Mouse (Mus musculus): Measurements from ENCODE around the gene Rrad. TPM values are rescaled to one million over a fixed set of nuclear protein-coding genes. Genes with fewer than 3 reads are reported as not detected.
A peak's percentile ranks its signal among the peaks of the same experiment; 100 is the strongest.
"Not testable (repeated sequence)": the region's sequence is repeated elsewhere in the genome, so short reads cannot be mapped to it uniquely, and the experiment has no call there.

Rrad gene
- polyA plus RNA-seq (2015; fragmentation: Nextera tagmentation; extraction: Ambion mirVana): 3.0 and 3.9 TPM in 2 replicates

DNA sequence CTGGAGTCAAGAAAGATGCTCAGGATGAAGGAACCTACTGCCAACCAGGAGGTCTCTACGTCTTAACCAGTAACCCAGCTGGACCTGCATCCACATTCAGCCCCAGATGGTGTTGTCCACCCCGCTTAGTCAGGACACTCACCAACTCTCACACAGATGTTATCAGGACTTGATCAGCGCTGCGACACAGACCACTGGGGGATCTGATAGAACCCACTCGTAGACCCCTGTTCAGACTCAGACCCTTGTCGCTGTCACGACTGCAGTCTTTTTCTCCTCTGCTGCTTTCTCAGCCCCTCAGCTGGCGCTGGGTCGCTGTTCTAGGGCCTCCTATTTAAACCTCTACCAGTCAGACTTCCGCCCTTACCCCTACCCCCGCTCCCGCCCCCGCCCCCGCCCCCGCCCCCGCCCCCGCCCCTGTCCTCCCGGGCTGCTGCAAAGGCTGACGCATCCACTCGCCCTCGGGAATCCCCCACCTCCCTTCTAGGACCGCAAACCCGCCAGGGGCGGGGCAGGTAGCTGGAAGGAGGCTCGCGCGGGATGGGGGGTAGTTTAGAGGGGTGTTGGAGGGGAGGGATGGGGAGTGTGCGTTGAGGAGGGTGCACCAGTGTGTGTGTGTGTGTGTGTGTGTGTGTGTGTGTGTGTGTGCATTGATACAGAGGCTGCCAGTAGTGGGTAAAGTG is at the start of gene Rrad:
Gene Rrad (minus strand): TSS at position 347 of the 683 bp plus-strand sequence.
- peaks cover 14% of the 10 kb centered on the region for H3K4me1 ChIP-seq (replicated peaks)
- ATAC-seq (ENCODE audit: low FRiP score, low read depth): no peak; the same call in 1 of the 2 replicates
- no peak within 1 kb of the TSS for H3K27ac ChIP-seq (replicated peaks)
- WGBS: under 1% methylated on average over 26 of the region's 28 CpGs
- H3K27me3 ChIP-seq: peaks cover 7% of the 10 kb centered on the region
- H3K4me2 ChIP-seq: peak within 1 kb of the TSS; percentile 59
- peak within 1 kb of the TSS; percentile 27; the same call in 1 of the 2 replicates for H3K9ac ChIP-seq
- H3K4me3 ChIP-seq: peak within 1 kb of the TSS; percentile 30
- H3K9me3 ChIP-seq: no peaks in the 10 kb centered on the region
- H3K36me3 ChIP-seq: 0 out of 2 replicates have a peak, but pooled peaks cover 7% of the 10 kb centered on the region

- Histone ChIP-seq H3K4me2 (no peak overlapping the region), H3K27ac (replicated peaks) (no peak overlapping the region), H3K4me1 (replicated peaks) (no peaks in the 10 kb centered on the region), H3K9ac (no peak overlapping the region), H3K36me3 (no peaks in the 10 kb centered on the region), H3K4me3 (no peak overlapping the region), H3K27me3 (0 out of 2 replicates have a peak, but pooled peaks cover 2% of the 10 kb centered on the region), H3K9me3 (no peaks in the 10 kb centered on the region)
- no peak for ATAC-seq (ENCODE audit: low FRiP score, low read depth)
- 84% methylated on average over 4 of the region's 4 CpGs for WGBS
Observed at GRCm38 (mm10) chr8:104655614-104656013, 24.5 kb upstream of the Rrad start.

DNA sequence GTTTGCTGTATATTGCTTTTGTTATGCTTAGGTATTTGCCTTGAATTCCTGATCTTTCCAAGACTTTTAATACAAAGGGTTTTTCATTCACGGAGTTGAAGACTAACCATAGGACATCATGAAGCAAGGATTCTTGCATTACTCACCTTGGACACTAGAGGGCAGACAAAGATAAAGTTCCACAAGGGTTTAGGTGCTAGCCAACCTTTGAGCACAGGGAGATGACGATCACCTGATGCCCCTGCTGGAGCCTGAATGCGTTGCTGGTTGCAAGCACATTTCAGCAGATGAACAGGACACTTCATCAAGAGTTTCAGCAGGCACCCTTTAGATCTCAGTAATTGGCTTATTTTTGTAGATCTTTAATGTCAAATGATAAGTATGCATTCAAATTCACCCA is 23.9 kb upstream of the Rrad start:
- WGBS: 3% methylated on average over 3 of the region's 3 CpGs
- Histone ChIP-seq H3K9me3 (no peaks in the 10 kb centered on the region), H3K36me3 (no peaks in the 10 kb centered on the region)

DNA sequence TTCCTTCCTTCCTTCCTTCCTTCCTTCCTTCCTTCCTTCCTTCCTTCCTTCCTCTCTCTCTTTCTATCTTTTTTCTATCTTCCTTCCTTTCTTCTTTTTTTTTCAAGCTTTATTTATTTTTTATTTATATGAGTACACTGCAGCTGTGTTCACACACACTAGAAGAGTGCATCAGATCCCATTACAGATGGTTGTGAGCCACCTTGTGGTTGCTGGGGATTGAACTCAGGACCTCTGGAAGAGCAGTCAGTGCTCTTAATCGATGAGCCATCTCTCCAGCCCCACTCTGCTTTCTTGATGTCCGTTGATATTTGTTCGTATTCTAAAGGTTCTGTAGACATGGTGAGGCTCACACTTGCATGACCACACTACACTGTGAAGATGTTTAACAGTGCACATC is 13.1 kb upstream of the Rrad start:
- WGBS: 73% methylated on average over 3 of the region's 3 CpGs
- H3K4me2 ChIP-seq; H3K27me3 ChIP-seq; H3K36me3 ChIP-seq; H3K9me3 ChIP-seq; ATAC-seq (ENCODE audit: low FRiP score, low read depth); H3K27ac ChIP-seq (replicated peaks); H3K9ac ChIP-seq; H3K4me3 ChIP-seq: not testable (repeated sequence)
- H3K4me1 ChIP-seq (replicated peaks): peaks cover 22% of the 10 kb centered on the region

More for the DNA sequence above, 23.9 kb upstream of the Rrad start:
- Histone ChIP-seq H3K4me2 (no peak overlapping the region), H3K4me3 (no peak overlapping the region), H3K27me3 (0 out of 2 replicates have a peak, but pooled peaks cover 2% of the 10 kb centered on the region), H3K9ac (no peak overlapping the region), H3K27ac (replicated peaks) (no peak overlapping the region), H3K4me1 (replicated peaks) (no peaks in the 10 kb centered on the region)
- ATAC-seq (ENCODE audit: low FRiP score, low read depth): peak; percentile 84

DNA sequence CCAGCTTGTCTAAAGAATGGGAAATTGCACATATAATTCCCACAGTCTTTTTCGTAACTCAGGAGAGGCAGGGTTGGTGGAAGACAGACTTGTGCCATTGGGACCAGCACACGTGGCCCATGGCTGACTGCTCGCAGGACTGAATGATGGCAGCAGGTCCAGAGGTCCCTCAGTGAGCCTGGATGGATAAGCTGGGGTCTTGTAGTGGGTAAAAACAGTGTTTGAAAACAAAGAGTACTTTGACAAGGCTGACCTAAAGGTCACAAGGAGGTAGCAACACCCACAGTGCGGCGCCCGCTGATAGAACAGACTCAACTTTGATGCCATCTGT is 11.2 kb upstream of the Rrad start:
- Histone ChIP-seq H3K9me3 (no peaks in the 10 kb centered on the region), H3K4me2 (peak overlapping the region; percentile 75), H3K27ac (replicated peaks) (peak overlapping the region; percentile 83), H3K27me3 (no peaks in the 10 kb centered on the region), H3K36me3 (peaks cover 12% of the 10 kb centered on the region; the same call in 1 of the 2 replicates), H3K4me3 (peak overlapping the region; percentile 78), H3K4me1 (replicated peaks) (peaks cover 22% of the 10 kb centered on the region), H3K9ac (peak overlapping the region; percentile 74)
- WGBS: 73% methylated on average over 6 of the region's 6 CpGs
- peak; percentile 7; the same call in 1 of the 2 replicates for ATAC-seq (ENCODE audit: low FRiP score, low read depth)

DNA sequence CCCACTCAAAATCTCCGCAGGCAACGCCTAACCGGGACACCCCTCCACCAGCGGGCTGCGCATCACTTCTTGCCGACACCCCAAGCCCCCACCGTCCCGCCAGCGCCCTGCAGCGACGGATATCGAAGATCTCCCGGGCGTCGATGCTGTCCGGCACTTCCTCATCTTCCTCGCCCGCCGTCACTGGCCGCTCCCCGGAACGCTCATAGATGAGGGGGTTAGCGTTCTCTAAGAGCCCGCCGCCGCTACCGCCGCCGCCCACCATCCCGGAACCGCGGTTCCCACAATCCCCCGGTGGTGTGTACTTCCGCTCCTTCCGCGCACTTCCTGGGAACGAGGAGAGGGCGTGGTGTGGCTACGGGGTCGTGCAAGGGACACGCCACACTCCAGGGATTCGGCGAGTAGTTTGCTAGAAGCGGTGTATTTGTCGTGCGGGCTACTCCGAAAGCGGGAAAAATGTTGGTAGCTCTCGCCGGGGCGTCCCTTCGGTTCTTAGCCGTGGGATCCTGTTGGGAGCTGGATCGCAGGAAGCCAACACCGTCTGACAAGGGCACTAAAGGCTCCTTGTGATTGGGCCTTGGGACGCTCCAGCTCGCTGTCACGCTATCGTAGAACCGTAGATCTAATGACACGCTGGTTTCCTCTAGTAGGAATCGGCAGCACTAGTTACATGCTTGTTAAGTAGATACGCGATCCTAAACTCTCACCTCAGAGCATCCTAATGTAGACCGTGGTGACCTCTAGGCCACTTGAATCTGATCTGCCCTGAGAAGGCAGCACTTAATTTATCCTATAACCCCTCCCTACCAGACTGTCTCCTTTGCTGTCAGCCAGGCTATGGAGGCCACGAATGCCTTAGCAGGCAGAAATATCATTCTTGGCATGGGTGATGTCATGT is 10.5 kb upstream of the Rrad start, which contains the start of gene Ciao2b:
Gene Ciao2b (minus strand): TSS at position 540 of the 898 bp plus-strand sequence.
- under 1% methylated on average over 66 of the region's 66 CpGs for WGBS
- peak within 1 kb of the TSS; percentile 78 for H3K4me3 ChIP-seq
- peak; percentile 97 for ATAC-seq (ENCODE audit: low FRiP score, low read depth)
- no peaks in the 10 kb centered on the region for H3K9me3 ChIP-seq
- peaks cover 12% of the 10 kb centered on the region; the same call in 1 of the 2 replicates for H3K36me3 ChIP-seq
- no peaks in the 10 kb centered on the region for H3K27me3 ChIP-seq
- H3K4me1 ChIP-seq (replicated peaks): peaks cover 22% of the 10 kb centered on the region
- H3K27ac ChIP-seq (replicated peaks): peak within 1 kb of the TSS; percentile 83
- H3K9ac ChIP-seq: peak within 1 kb of the TSS; percentile 74
- peak within 1 kb of the TSS; percentile 75 for H3K4me2 ChIP-seq

DNA sequence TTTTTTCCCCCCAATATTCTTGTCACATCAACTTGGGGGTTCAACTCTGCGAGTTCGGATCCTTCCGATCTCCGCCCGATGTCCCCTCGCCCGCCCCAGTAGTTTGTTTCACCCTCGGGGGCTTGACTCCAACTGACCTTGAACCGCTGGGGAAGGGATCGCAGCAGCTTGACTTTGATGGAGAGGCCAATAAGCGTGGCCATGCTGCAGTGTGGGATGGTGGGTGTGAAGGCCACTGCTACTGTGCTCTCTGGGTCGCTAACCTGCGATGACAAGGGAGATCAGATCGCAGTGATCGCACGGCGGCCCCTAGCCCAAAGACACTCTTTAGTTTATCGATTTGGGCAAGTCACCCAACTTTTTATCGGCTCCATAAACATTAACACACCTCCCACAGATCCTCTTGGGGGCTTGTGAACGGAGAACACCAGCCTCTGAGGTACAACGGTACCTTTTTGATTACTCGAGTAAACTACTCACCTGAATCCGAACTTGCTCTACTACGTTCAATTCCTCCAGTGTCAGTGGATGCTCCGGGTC is 9.8 kb upstream of the Rrad start:
- H3K4me1 ChIP-seq (replicated peaks): peaks cover 22% of the 10 kb centered on the region
- H3K27ac ChIP-seq (replicated peaks): no peak overlapping the region
- H3K27me3 ChIP-seq: no peaks in the 10 kb centered on the region
- WGBS: 10% methylated on average over 25 of the region's 25 CpGs
- peak overlapping the region; percentile 78 for H3K4me3 ChIP-seq
- no peaks in the 10 kb centered on the region for H3K9me3 ChIP-seq
- H3K36me3 ChIP-seq: peaks cover 12% of the 10 kb centered on the region; the same call in 1 of the 2 replicates
- peak overlapping the region; percentile 75 for H3K4me2 ChIP-seq
- peak overlapping the region; percentile 74 for H3K9ac ChIP-seq
- peak; percentile 16; the same call in 1 of the 2 replicates for ATAC-seq (ENCODE audit: low FRiP score, low read depth)

DNA sequence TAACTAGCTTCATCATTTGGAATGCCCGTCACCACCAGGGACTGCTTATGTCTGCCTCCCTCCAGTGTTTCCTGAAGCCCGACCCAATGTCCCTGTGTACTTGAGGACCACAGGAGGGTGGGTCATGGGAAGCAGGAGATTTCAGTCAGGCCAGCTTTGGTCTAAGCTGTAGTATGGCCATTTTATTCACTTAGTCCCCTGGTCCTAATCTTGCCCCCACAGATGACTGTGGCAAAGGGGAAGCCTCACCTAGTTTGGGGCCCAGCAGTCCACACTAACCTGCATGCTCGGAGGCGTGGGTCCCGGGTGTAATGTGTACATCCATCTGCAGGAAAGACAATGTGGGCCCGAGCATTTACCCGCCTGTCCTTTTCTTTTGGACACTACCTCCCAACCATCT is 9.1 kb upstream of the Rrad start:
- peaks cover 13% of the 10 kb centered on the region; the same call in 1 of the 2 replicates for H3K36me3 ChIP-seq
- H3K4me2 ChIP-seq: peak overlapping the region; percentile 75
- no peaks in the 10 kb centered on the region for H3K27me3 ChIP-seq
- no peak overlapping the region for H3K9ac ChIP-seq
- no peak for ATAC-seq (ENCODE audit: low FRiP score, low read depth)
- WGBS: 89% methylated on average over 7 of the region's 7 CpGs
- no peaks in the 10 kb centered on the region for H3K9me3 ChIP-seq
- H3K4me1 ChIP-seq (replicated peaks): peaks cover 22% of the 10 kb centered on the region
- H3K4me3 ChIP-seq: peak overlapping the region; percentile 78
- H3K27ac ChIP-seq (replicated peaks): no peak overlapping the region

DNA sequence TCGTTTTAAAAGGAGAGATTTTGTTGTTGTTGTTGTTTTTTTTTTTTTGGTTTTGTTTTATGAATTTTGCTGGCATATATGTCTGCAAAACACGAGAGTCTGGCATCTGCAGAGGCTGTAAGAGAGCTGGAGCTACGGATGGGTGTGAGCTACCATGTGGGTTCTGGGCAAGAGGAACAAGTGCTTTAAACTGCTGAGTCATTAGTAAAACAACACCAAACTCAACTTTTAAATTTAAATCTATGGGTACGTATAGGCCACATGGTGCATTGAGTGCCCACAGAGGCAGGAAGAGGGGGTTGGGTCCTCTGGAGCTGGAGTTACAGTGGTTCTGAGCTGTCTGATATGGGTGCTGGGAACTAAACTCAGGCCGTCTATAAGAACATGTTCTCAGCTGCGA is 6.9 kb upstream of the Rrad start:
- ATAC-seq (ENCODE audit: low FRiP score, low read depth): no peak
- Histone ChIP-seq H3K9ac (no peak overlapping the region), H3K27ac (replicated peaks) (no peak overlapping the region), H3K9me3 (no peaks in the 10 kb centered on the region), H3K27me3 (no peaks in the 10 kb centered on the region), H3K36me3 (peaks cover 20% of the 10 kb centered on the region; the same call in 1 of the 2 replicates), H3K4me3 (no peak overlapping the region), H3K4me2 (no peak overlapping the region), H3K4me1 (replicated peaks) (peaks cover 22% of the 10 kb centered on the region)
- WGBS: 94% methylated on average over 6 of the region's 6 CpGs

GRCm38 (mm10) chr8:104635004-104635710 is 4.0 kb upstream of the Rrad start:
- H3K27ac ChIP-seq (replicated peaks): no peak overlapping the region
- no peaks in the 10 kb centered on the region; the same call in 1 of the 2 replicates for H3K27me3 ChIP-seq
- WGBS: 97% methylated on average over 3 of the region's 3 CpGs
- no peaks in the 10 kb centered on the region for H3K9me3 ChIP-seq
- no peak overlapping the region for H3K9ac ChIP-seq
- H3K4me1 ChIP-seq (replicated peaks): peaks cover 18% of the 10 kb centered on the region
- H3K36me3 ChIP-seq: peaks cover 20% of the 10 kb centered on the region; the same call in 1 of the 2 replicates
- H3K4me2 ChIP-seq: no peak overlapping the region
- no peak for ATAC-seq (ENCODE audit: low FRiP score, low read depth)
- H3K4me3 ChIP-seq: no peak overlapping the region

DNA sequence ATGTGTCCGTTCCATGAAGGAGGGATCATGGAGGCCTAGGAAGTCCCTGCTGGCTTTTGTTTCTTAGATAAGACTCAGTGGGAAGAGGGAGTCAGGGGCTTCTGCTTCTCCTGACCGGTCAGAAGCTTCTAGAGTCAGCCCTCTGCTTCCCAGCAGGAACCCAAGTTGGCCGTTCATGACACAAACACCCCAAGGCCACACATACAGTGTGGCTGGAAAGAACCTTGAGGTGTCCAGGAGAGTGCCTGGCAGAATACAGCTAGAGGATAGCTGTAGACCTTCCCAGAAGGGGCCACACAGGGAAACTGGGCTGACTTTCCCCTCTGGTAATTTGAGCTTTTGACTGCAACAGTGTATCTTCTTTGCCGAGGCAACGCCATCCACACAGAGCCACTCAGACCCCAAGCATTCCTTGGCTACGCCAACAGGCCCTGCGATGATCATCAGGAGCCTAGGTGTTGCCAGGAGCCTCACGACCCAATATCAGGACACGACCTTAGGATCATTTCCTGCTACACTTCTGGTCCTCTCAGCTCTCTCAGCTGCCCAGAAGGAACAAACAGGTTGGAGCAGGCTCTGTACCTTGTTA is 2.1 kb upstream of the Rrad start:
- Histone ChIP-seq H3K36me3 (0 out of 2 replicates have a peak, but pooled peaks cover 7% of the 10 kb centered on the region), H3K9me3 (no peaks in the 10 kb centered on the region), H3K4me1 (replicated peaks) (peaks cover 14% of the 10 kb centered on the region), H3K27ac (replicated peaks) (no peak overlapping the region), H3K27me3 (peaks cover 7% of the 10 kb centered on the region), H3K4me2 (no peak overlapping the region), H3K9ac (no peak overlapping the region), H3K4me3 (no peak overlapping the region)
- ATAC-seq (ENCODE audit: low FRiP score, low read depth): no peak
- 68% methylated on average over 9 of the region's 9 CpGs for WGBS

Measured in hindbrain, embryonic 15.5 days (tissue).